Mouse (Mus musculus) cortical plate, adult 2 months (tissue): ENCODE measurements around the gene Trip10. TPM values are rescaled to one million over a fixed set of nuclear protein-coding genes. Genes with fewer than 3 reads are reported as not detected.

Experiments used
- H3K27ac ChIP-seq: fragments of 200-500 bp; 2 replicates; pipeline ENCODE4 v1.5.1; 2012; ENCODE audit warnings: low read length, control low read depth, inconsistent platforms; ENCODE audit not compliant: insufficient read depth
- H3K4me1 ChIP-seq: fragments of 200-500 bp; 2 replicates; pipeline ENCODE4 v1.6.1; 2011; ENCODE audit warnings: low read length; ENCODE audit not compliant: control insufficient read depth, insufficient read depth
- H3K4me3 ChIP-seq: fragments of 200-500 bp; 2 replicates; pipeline ENCODE4 v1.5.1; 2011; ENCODE audit warnings: mild to moderate bottlenecking, low read length, control low read depth; ENCODE audit not compliant: insufficient read depth
- CTCF ChIP-seq: fragments of 200-500 bp; IDR thresholded peaks from 2 replicates; pipeline ENCODE4 v1.5.1; 2011; ENCODE audit warnings: mild to moderate bottlenecking, control low read depth, low read length; ENCODE audit not compliant: insufficient read depth; ENCODE audit errors: extremely low read depth
- POLR2A ChIP-seq: fragments of 200-500 bp; IDR thresholded peaks from 2 replicates; pipeline ENCODE4 v1.6.1; 2011; ENCODE audit warnings: mild to moderate bottlenecking, low read length, control low read depth; ENCODE audit not compliant: insufficient read depth; ENCODE audit errors: extremely low read depth
- polyA plus RNA-seq: library from polyadenylated mRNA; depleted of rRNA; stranded (reverse); fragments of >200 nt; gene quantifications from 2 replicates; pipeline ENCODE4 v1.2.3, GENCODE M21; 2012

The Trip10 gene
- polyA plus RNA-seq, 1 experiment = 10.1 TPM

GRCm38 (mm10) chr17:57262901-57263550 lies 13.8 kb downstream of the Trip10 start:
- TF ChIP-seq CTCF (no peak), POLR2A (no peak)
- H3K4me1 ChIP-seq = no peaks in the 10 kb centered on the region
- no peak overlapping the region for H3K4me3 ChIP-seq
- no peak overlapping the region for H3K27ac ChIP-seq

- Histone ChIP-seq H3K4me1 (no peaks in the 10 kb centered on the region), H3K27ac (no peak overlapping the region), H3K4me3 (no peak overlapping the region)
- no peak for TF ChIP-seq POLR2A
- no peak for TF ChIP-seq CTCF
Measured at GRCm38 (mm10) chr17:57264164-57264563, 14.9 kb downstream of the Trip10 start.

- no peak overlapping the region for H3K4me3 ChIP-seq
- TF ChIP-seq POLR2A (no peak), CTCF (no peak)
- H3K27ac ChIP-seq = no peak overlapping the region
- H3K4me1 ChIP-seq = no peaks in the 10 kb centered on the region
Measured at GRCm38 (mm10) chr17:57264972-57265945, 16.0 kb downstream of the Trip10 start.

- Histone ChIP-seq H3K4me3 (no peak overlapping the region), H3K27ac (no peak overlapping the region), H3K4me1 (no peaks in the 10 kb centered on the region)
- TF ChIP-seq POLR2A (no peak), CTCF (no peak)
Measured at GRCm38 (mm10) chr17:57267556-57268126, 18.4 kb downstream of the Trip10 start.

GRCm38 (mm10) chr17:57271301-57271700 lies 22.0 kb downstream of the Trip10 start:
- Histone ChIP-seq H3K4me3 (no peak overlapping the region), H3K4me1 (peaks cover 1% of the 10 kb centered on the region; the same call in 1 of the 2 replicates), H3K27ac (no peak overlapping the region)
- TF ChIP-seq CTCF (no peak), POLR2A (no peak)

- Histone ChIP-seq H3K4me1 (peaks cover 1% of the 10 kb centered on the region; the same call in 1 of the 2 replicates), H3K4me3 (no peak overlapping the region), H3K27ac (no peak overlapping the region)
- TF ChIP-seq POLR2A (no peak), CTCF (no peak)
Measured at GRCm38 (mm10) chr17:57273846-57274245, 24.6 kb downstream of the Trip10 start.

GRCm38 (mm10) chr17:57274686-57275085 lies 25.4 kb downstream of the Trip10 start:
- H3K4me3 ChIP-seq = peak overlapping the region; percentile 86
- H3K27ac ChIP-seq = peak overlapping the region; percentile 89
- peaks cover 1% of the 10 kb centered on the region; the same call in 1 of the 2 replicates for H3K4me1 ChIP-seq
- TF ChIP-seq POLR2A = no peak
- no peak for TF ChIP-seq CTCF

GRCm38 (mm10) chr17:57275111-57275996 lies 26.1 kb downstream of the Trip10 start:
- 0 out of 2 replicates have a peak, but pooled peaks have one; percentile 6 for TF ChIP-seq POLR2A
- TF ChIP-seq CTCF = no peak
- Histone ChIP-seq H3K4me1 (peaks cover 1% of the 10 kb centered on the region; the same call in 1 of the 2 replicates), H3K27ac (peak overlapping the region; percentile 89), H3K4me3 (peak overlapping the region; percentile 86)

GRCm38 (mm10) chr17:57275997-57276351 lies 26.7 kb downstream of the Trip10 start:
- peak overlapping the region; percentile 86 for H3K4me3 ChIP-seq
- H3K27ac ChIP-seq = peak overlapping the region; percentile 53; the same call in 1 of the 2 replicates
- H3K4me1 ChIP-seq = peaks cover 1% of the 10 kb centered on the region; the same call in 1 of the 2 replicates
- TF ChIP-seq POLR2A (no peak), CTCF (no peak)
